Mouse (Mus musculus) liver, postnatal 0 days (tissue): ENCODE results near the gene Zfand3.

Source experiments
- CTCF ChIP-seq: sonication (generic); IDR thresholded peaks from 2 replicates; pipeline ENCODE4 v1.5.1; 2016; ENCODE audit warnings: antibody characterized with exemption, low read depth
- EP300 ChIP-seq: IDR thresholded peaks from 2 replicates; pipeline ENCODE4 v1.6.1; 2016; ENCODE audit warnings: antibody characterized with exemption, low read depth, mild to moderate bottlenecking

DNA sequence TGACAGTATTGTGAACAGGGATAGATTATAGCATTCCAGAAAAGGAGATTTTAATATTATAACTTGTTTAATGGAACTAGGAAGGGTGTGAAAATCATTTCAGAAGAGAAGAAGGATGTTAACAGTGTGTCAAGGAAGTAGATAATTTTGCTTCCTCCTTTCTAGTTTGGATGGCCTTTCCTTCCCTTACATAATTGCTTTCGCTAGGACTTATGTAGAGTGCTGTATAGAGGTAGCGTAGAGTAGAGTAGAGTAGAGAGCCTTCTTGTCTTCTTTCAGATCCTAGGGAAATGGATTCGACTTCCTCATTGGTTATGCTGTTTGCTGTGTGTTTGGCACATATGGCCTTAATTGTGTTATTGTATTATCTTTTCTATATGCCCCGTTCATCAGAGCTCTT is 132.6 kb downstream of the Zfand3 start:
- no peak for TF ChIP-seq CTCF
- no peak for TF ChIP-seq EP300
